Mouse (Mus musculus): ENCODE measurements around the gene Spata31d1a. TPM values are rescaled to one million over a fixed set of nuclear protein-coding genes. Genes with fewer than 3 reads are reported as not detected.
"Not testable (repeated sequence)": the region's sequence is repeated elsewhere in the genome, so short reads cannot be mapped to it uniquely, and the experiment has no call there.

Gene Spata31d1a
- total RNA-seq, 1 experiment = 2.2 TPM

DNA sequence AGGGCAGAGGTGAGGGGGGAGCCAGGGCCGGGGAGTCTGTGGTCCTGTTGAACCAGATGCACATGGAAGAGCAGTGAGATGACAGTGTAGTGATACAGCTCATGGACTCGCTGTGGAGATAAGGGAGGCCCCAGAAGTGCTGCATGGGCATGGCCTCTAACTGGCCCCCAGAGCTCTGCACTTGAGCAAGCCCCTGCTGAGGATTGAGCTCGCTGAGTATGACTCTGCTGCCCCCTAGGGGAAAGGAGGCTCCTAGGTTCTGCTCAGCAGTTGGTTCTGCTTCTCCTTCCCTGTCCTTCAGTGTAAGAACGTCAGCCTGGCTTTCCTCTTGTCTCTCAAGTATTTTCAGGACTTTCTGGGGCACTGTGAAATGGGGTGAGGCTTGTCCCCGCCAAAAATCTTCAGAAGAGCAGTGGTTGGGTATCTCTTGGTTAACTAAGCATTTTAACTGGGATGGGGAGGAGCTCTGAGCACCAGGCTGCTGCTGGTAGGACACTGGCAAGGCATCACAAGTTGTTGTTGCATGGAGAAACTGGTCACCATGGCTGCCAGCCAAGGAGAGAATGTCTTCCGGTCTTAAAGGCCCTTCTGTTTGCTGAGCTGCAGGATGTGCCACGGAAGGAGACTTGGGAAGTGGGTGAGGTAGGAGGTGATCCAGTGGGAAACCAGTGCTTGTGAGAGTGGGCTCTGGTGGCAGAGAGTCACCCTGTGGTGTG, 18.4 kb upstream of the Spata31d1a start:
- TF ChIP-seq MAFK (IDR thresholded peaks at IDR 0.05; ENCODE audit: insufficient read depth, low read depth, low read length) (no peak), ZC3H11A (IDR thresholded peaks at IDR 0.05; ENCODE audit: borderline replicate concordance, low read depth, low read length) (peak; percentile 94; the same call in 1 of the 2 replicates)
- Histone ChIP-seq H3K4me3 (ENCODE audit: insufficient read depth in 1 of 2, low read depth in 1 of 2, low read length in 2 of 2, poor library complexity in 1 of 2, severe bottlenecking in 1 of 2) (peak overlapping the region in 1 of 2 experiments; percentile 18; a peak in 1 of 4 replicates), H3K9ac (ENCODE audit: insufficient read depth, low read depth, low read length, poor library complexity, severe bottlenecking) (no peak overlapping the region), H3K4me1 (ENCODE audit: control insufficient read depth in 2 of 2, insufficient read depth in 2 of 2, low read length in 2 of 2, poor library complexity in 1 of 2) (peaks cover 7 to 17% of the 10 kb centered on the region in 2 experiments; a peak in 2 of 4 replicates), H3K9me3 (ENCODE audit: control insufficient read depth, insufficient read depth, low read depth, low read length) (no peaks in the 10 kb centered on the region), H3K36me3 (ENCODE audit: control insufficient read depth, insufficient read depth, low read length, poor library complexity, severe bottlenecking) (no peaks in the 10 kb centered on the region), H3K27ac (ENCODE audit: insufficient read depth, low read depth, low read length, poor library complexity, severe bottlenecking) (no peak overlapping the region)
- peak; percentile 76 for DNase-seq (ENCODE audit: low read depth, low spot score)
- in situ Hi-C loops (cut with MboI; ENCODE audit: low sequenced_read_pairs in 2 of 2, unreplicated experiment in 2 of 2) = no loop called here

DNA sequence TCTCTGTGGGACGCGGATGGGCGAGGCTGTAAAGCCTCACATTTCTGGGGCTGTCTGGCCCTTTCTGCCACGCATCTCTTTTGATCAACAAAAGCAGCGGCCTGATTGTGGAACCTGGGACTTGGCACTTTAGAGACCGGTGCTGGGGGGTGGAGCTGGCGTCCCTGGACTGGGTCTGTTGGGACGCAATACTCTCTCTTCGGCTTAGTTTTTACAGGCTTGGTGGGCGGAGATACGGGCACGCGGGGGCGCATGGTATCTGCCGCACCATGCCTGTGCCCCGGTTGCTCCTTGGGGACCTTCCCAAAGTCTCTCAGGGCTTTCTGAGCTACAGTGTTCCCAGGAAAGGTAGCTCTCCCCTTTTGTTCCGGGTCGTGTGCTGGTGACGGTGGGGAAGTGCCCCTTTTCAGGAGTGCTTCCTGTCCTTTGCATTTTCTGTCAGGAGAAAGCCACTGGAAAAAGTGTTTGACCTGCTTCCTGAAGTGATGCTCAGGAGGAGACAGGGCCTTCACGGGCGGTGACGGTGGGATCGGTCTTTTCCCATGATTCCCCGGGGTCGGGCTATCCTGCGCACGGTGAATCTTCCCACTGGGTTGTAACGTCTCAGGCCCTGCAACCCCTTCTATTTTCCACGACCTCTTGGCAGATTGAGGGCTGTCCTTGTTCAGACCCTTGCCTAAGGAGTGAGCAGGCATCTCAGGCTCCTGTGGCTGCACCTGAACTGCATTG, 16.2 kb upstream of the Spata31d1a start:
- peaks cover 7 to 16% of the 10 kb centered on the region in 2 experiments; a peak in 2 of 4 replicates for H3K4me1 ChIP-seq (ENCODE audit: control insufficient read depth in 2 of 2, insufficient read depth in 2 of 2, low read length in 2 of 2, poor library complexity in 1 of 2)
- no peak for DNase-seq (ENCODE audit: low read depth, low spot score)
- TF ChIP-seq CHD2 (IDR thresholded peaks at IDR 0.05; ENCODE audit: low read depth, low read length) (no peak), ZNF384 (IDR thresholded peaks at IDR 0.05; ENCODE audit: low read depth, low read length) (no peak), MAFK (IDR thresholded peaks at IDR 0.05; ENCODE audit: insufficient read depth, low read depth, low read length) (no peak), HCFC1 (IDR thresholded peaks at IDR 0.05; ENCODE audit: borderline replicate concordance, insufficient read depth, low read length) (no peak), ZC3H11A (IDR thresholded peaks at IDR 0.05; ENCODE audit: borderline replicate concordance, low read depth, low read length) (no peak)
- peak overlapping the region; percentile 66; the same call in 1 of the 2 replicates for H3K9ac ChIP-seq (ENCODE audit: insufficient read depth, low read depth, low read length, poor library complexity, severe bottlenecking)
- H3K36me3 ChIP-seq (ENCODE audit: control insufficient read depth, insufficient read depth, low read length, poor library complexity, severe bottlenecking) = no peaks in the 10 kb centered on the region
- no peak overlapping the region for H3K27ac ChIP-seq (ENCODE audit: insufficient read depth, low read depth, low read length, poor library complexity, severe bottlenecking)
- H3K4me3 ChIP-seq (ENCODE audit: insufficient read depth in 1 of 2, low read depth in 1 of 2, low read length in 2 of 2, poor library complexity in 1 of 2, severe bottlenecking in 1 of 2) = peak overlapping the region; percentile 30 to 53
- no peaks in the 10 kb centered on the region for H3K9me3 ChIP-seq (ENCODE audit: control insufficient read depth, insufficient read depth, low read depth, low read length)
- in situ Hi-C loops (cut with MboI; ENCODE audit: low sequenced_read_pairs in 2 of 2, unreplicated experiment in 2 of 2) = no loop called here

DNA sequence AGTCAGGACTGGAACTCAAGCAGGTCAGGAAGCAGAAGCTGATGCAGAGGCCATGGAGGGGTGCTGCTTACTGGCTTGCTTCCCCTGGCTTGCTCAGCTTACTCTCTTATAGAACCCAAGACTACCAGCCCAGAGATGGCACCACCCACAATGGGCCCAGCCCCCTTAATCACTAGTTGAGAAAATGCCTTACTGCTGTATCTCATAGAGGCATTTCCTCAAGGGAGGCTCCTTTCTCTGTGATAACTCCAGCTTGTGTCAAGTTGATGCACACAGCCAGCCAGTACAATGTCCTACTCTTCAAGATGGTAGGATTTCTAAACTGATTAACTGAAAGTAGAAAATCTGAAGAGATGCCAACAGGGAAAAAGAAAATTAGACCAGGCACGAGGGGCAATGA, 12.0 kb upstream of the Spata31d1a start:
- peaks cover 4 to 10% of the 10 kb centered on the region in 2 experiments; a peak in 2 of 4 replicates for H3K4me1 ChIP-seq (ENCODE audit: control insufficient read depth in 2 of 2, insufficient read depth in 2 of 2, low read length in 2 of 2, poor library complexity in 1 of 2)
- DNase-seq (ENCODE audit: low read depth, low spot score); H3K9me3 ChIP-seq (ENCODE audit: control insufficient read depth, insufficient read depth, low read depth, low read length); H3K9ac ChIP-seq (ENCODE audit: insufficient read depth, low read depth, low read length, poor library complexity, severe bottlenecking); H3K36me3 ChIP-seq (ENCODE audit: control insufficient read depth, insufficient read depth, low read length, poor library complexity, severe bottlenecking); H3K4me3 ChIP-seq (ENCODE audit: insufficient read depth in 1 of 2, low read depth in 1 of 2, low read length in 2 of 2, poor library complexity in 1 of 2, severe bottlenecking in 1 of 2); H3K27ac ChIP-seq (ENCODE audit: insufficient read depth, low read depth, low read length, poor library complexity, severe bottlenecking); in situ Hi-C loops (cut with MboI; ENCODE audit: low sequenced_read_pairs in 2 of 2, unreplicated experiment in 2 of 2): not testable (repeated sequence)

DNA sequence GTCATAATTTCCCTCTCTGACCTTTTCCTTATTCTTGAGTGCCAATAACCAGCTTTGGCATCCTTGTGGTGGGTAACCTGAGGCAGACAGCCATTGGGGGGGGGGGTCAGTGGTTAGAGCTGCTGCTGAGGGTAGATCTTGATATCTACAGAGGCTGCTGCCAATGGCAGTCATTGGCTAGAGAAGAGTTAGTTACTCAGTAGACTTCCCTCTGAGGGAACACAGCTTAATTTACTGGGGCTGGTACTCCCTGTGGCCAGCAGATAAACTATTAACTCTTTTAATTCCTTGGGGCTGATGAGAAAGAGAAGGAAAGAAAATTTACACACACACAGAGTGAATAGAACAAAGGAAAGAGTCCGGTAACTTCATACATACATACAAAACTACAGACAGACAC, 9.3 kb upstream of the Spata31d1a start:
- no peaks in the 10 kb centered on the region for H3K9me3 ChIP-seq (ENCODE audit: control insufficient read depth, insufficient read depth, low read depth, low read length)
- H3K27ac ChIP-seq (ENCODE audit: insufficient read depth, low read depth, low read length, poor library complexity, severe bottlenecking) = no peak overlapping the region
- H3K9ac ChIP-seq (ENCODE audit: insufficient read depth, low read depth, low read length, poor library complexity, severe bottlenecking) = no peak overlapping the region
- no peak for TF ChIP-seq ZNF384 (IDR thresholded peaks at IDR 0.05; ENCODE audit: low read depth, low read length)
- no peak for TF ChIP-seq ZC3H11A (IDR thresholded peaks at IDR 0.05; ENCODE audit: borderline replicate concordance, low read depth, low read length)
- TF ChIP-seq MAFK (IDR thresholded peaks at IDR 0.05; ENCODE audit: insufficient read depth, low read depth, low read length) = no peak
- TF ChIP-seq HCFC1 (IDR thresholded peaks at IDR 0.05; ENCODE audit: borderline replicate concordance, insufficient read depth, low read length) = no peak
- no peak for TF ChIP-seq CHD2 (IDR thresholded peaks at IDR 0.05; ENCODE audit: low read depth, low read length)
- in situ Hi-C loops (cut with MboI; ENCODE audit: low sequenced_read_pairs in 2 of 2, unreplicated experiment in 2 of 2) = no loop called here
- H3K4me3 ChIP-seq (ENCODE audit: insufficient read depth in 1 of 2, low read depth in 1 of 2, low read length in 2 of 2, poor library complexity in 1 of 2, severe bottlenecking in 1 of 2) = no peak overlapping the region
- H3K4me1 ChIP-seq (ENCODE audit: control insufficient read depth in 2 of 2, insufficient read depth in 2 of 2, low read length in 2 of 2, poor library complexity in 1 of 2) = peaks cover 4 to 6% of the 10 kb centered on the region in 2 experiments; a peak in 3 of 4 replicates
- no peak for DNase-seq (ENCODE audit: low read depth, low spot score)
- H3K36me3 ChIP-seq (ENCODE audit: control insufficient read depth, insufficient read depth, low read length, poor library complexity, severe bottlenecking) = no peaks in the 10 kb centered on the region

DNA sequence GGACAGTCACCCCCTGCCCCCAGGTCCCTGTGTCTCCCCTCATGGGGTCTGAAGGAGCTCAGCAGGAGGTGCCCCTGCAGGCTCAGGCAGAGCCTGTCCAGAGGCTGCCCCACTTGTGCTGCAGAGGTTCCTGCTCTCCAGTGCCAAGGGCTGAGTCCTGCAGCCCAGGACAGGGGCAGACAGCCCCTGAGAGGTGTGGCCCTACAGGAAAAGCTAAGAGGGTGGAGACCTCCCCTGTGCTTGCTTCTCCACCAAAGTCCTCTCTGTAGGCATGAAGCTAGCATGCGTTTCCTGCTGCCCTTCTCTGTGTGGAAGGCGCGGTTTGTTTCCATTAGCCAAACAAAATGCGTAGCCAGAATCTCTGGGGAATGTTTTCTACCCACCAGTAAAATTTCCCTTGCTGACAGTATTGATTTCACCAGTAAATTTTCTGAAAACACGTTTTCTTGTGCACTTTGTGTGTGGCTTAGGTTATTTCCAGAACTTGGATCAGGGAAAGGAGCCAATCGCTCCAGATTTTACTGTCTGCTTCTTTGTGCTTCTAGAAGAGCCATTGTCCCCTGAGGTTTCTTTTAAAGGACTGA, 8.8 kb upstream of the Spata31d1a start:
- DNase-seq (ENCODE audit: low read depth, low spot score); H3K27ac ChIP-seq (ENCODE audit: insufficient read depth, low read depth, low read length, poor library complexity, severe bottlenecking); H3K9ac ChIP-seq (ENCODE audit: insufficient read depth, low read depth, low read length, poor library complexity, severe bottlenecking); H3K9me3 ChIP-seq (ENCODE audit: control insufficient read depth, insufficient read depth, low read depth, low read length); H3K36me3 ChIP-seq (ENCODE audit: control insufficient read depth, insufficient read depth, low read length, poor library complexity, severe bottlenecking); H3K4me3 ChIP-seq (ENCODE audit: insufficient read depth in 1 of 2, low read depth in 1 of 2, low read length in 2 of 2, poor library complexity in 1 of 2, severe bottlenecking in 1 of 2); in situ Hi-C loops (cut with MboI; ENCODE audit: low sequenced_read_pairs in 2 of 2, unreplicated experiment in 2 of 2); H3K4me1 ChIP-seq (ENCODE audit: control insufficient read depth in 2 of 2, insufficient read depth in 2 of 2, low read length in 2 of 2, poor library complexity in 1 of 2): not testable (repeated sequence)

Data from ES-E14 (cell line).